Mouse (Mus musculus) kidney, adult 2 months (tissue): ENCODE measurements around the gene Prrt2.

Experiments used
- CTCF ChIP-seq: fragments of 200-500 bp; conservative IDR thresholded peaks from 2 replicates; pipeline ENCODE4 v1.5.1; 2011; ENCODE audit warnings: low read depth, mild to moderate bottlenecking, control low read depth, low read length, moderate library complexity, mixed read lengths; ENCODE audit not compliant: insufficient read depth, insufficient read length
- POLR2A ChIP-seq: fragments of 200-500 bp; IDR thresholded peaks from one replicate; pipeline ENCODE4 v1.6.1; 2011; ENCODE audit warnings: low read depth, low read length, control low read depth

GRCm38 (mm10) chr7:127031244-127031643, 10.2 kb upstream of the Prrt2 start:
- TF ChIP-seq CTCF: no peak
- no peak for TF ChIP-seq POLR2A
